Mouse (Mus musculus): ENCODE measurements around the gene Baz1a. TPM values are rescaled to one million over a fixed set of nuclear protein-coding genes. Genes with fewer than 3 reads are reported as not detected.

Baz1a gene
- total and polyA plus RNA-seq, 2 experiments, result 1.6 to 6.8 TPM

DNA sequence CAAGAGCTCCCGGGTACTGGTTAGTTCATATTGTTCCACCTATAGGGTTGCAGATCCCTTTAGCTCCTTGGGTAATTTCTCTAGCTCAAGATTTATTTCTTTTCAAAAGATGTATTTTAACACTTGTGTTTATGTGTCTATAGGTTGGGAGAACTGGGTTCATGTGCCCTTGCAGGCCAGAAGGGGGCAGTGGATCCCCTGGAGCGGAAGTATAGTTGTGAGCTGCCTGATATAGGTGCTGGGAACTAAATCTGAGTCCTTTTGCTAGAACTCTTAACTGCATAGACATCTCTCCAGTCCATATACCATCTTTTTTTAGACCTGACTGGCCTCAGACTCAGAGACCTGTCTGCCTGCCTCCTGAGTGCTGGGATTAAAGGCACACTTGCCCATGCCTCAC is 123.7 kb downstream of the Baz1a start:
- 99% methylated on average over 2 of the region's 2 CpGs for WGBS
- H3K79me2 ChIP-seq (ENCODE audit: control insufficient read depth, insufficient read depth, low read length), result no peaks in the 10 kb centered on the region
- H3K4me3 ChIP-seq (ENCODE audit: insufficient read depth, low read depth, low read length), result no peak overlapping the region
- H3K36me3 ChIP-seq (ENCODE audit: control insufficient read depth, insufficient read depth, low read length), result peaks cover 14% of the 10 kb centered on the region
- 0 out of 2 replicates have a peak, but pooled peaks have one; percentile 25 for TF ChIP-seq CTCF (IDR thresholded peaks at IDR 0.05; ENCODE audit: low read depth, low read length)
- TF ChIP-seq POLR2A (IDR thresholded peaks at IDR 0.05; ENCODE audit: extremely low read depth, insufficient read depth, low read length), result no peak
- no peaks in the 10 kb centered on the region for H3K27me3 ChIP-seq (ENCODE audit: control insufficient read depth, insufficient read depth, low read length)
- H3K9ac ChIP-seq (ENCODE audit: low read depth, low read length), result no peak overlapping the region
- no peaks in the 10 kb centered on the region for H3K4me1 ChIP-seq (ENCODE audit: control insufficient read depth, insufficient read depth, low read length)
- no peak overlapping the region for H3K27ac ChIP-seq (replicated peaks; ENCODE audit: insufficient read depth, low read depth, low read length)
- no peak for DNase-seq (ENCODE audit: extremely low read depth, low read depth, low spot score)

DNA sequence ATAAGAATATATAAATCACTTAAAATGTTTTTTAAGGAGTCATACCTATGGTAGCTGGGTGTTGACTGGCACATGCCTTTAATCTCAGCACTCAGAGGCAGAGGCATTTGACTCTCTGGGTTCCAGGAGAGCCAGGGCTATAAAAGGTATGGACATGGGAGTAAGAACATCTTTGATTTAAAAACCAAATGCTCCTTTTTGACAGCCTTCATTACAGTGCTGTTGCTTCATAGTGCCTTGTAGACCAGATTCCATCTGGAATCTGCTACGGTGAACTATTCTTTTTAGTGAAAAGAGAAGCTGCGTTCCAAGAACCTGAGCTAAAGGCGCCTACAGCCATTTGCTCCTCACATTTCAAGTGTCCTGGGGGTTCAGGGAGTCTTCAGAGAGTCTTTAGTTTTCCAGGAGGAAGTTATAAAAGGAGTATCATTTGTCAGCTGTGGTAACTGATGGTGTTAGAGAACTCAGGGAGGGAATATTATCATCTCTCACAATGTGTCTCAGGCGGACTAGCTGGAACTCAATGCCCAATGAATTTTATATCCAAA is 126.5 kb downstream of the Baz1a start:
- Histone ChIP-seq H3K4me3 (ENCODE audit: insufficient read depth, low read depth, low read length) (no peak overlapping the region), H3K27me3 (ENCODE audit: control insufficient read depth, insufficient read depth, low read length) (no peaks in the 10 kb centered on the region), H3K4me1 (ENCODE audit: control insufficient read depth, insufficient read depth, low read length) (no peaks in the 10 kb centered on the region), H3K9ac (ENCODE audit: low read depth, low read length) (no peak overlapping the region), H3K79me2 (ENCODE audit: control insufficient read depth, insufficient read depth, low read length) (no peaks in the 10 kb centered on the region), H3K36me3 (ENCODE audit: control insufficient read depth, insufficient read depth, low read length) (peaks cover 3% of the 10 kb centered on the region; the same call in 1 of the 2 replicates), H3K27ac (replicated peaks; ENCODE audit: insufficient read depth, low read depth, low read length) (no peak overlapping the region)
- WGBS, result 95% methylated on average over 4 of the region's 4 CpGs
- TF ChIP-seq POLR2A (IDR thresholded peaks at IDR 0.05; ENCODE audit: extremely low read depth, insufficient read depth, low read length), result no peak
- TF ChIP-seq CTCF (IDR thresholded peaks at IDR 0.05; ENCODE audit: low read depth, low read length), result no peak
- DNase-seq (ENCODE audit: extremely low read depth, low read depth, low spot score), result no peak

DNA sequence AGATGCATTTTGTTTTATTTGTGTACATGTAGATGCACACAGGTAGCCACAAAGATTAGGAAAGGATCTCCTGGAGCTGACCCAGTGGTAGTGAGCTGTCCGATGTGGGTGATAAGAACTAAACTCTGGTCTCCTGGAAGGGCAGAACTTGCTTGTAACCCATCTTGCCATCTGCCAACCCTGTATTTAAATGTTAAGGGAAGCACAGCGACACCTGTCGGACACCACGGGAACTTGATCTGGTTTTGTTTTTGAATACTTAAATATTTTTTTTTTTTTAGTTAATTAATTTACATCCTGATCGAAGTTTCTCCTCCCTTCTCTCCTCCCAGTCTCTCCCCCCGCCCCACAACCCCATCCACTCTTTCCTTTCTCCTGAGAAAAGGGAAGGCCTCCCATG is 134.5 kb downstream of the Baz1a start:
- DNase-seq (ENCODE audit: extremely low read depth, low read depth, low spot score), result peak; percentile 61
- 2% methylated on average over 6 of the region's 6 CpGs for WGBS
- Histone ChIP-seq H3K36me3 (ENCODE audit: control insufficient read depth, insufficient read depth, low read length) (no peaks in the 10 kb centered on the region), H3K9ac (ENCODE audit: low read depth, low read length) (no peak overlapping the region), H3K4me1 (ENCODE audit: control insufficient read depth, insufficient read depth, low read length) (no peaks in the 10 kb centered on the region), H3K4me3 (ENCODE audit: insufficient read depth, low read depth, low read length) (no peak overlapping the region), H3K27ac (replicated peaks; ENCODE audit: insufficient read depth, low read depth, low read length) (no peak overlapping the region), H3K79me2 (ENCODE audit: control insufficient read depth, insufficient read depth, low read length) (no peaks in the 10 kb centered on the region), H3K27me3 (ENCODE audit: control insufficient read depth, insufficient read depth, low read length) (no peaks in the 10 kb centered on the region)
- TF ChIP-seq CTCF (IDR thresholded peaks at IDR 0.05; ENCODE audit: low read depth, low read length) (peak; percentile 57), POLR2A (IDR thresholded peaks at IDR 0.05; ENCODE audit: extremely low read depth, insufficient read depth, low read length) (no peak)

DNA sequence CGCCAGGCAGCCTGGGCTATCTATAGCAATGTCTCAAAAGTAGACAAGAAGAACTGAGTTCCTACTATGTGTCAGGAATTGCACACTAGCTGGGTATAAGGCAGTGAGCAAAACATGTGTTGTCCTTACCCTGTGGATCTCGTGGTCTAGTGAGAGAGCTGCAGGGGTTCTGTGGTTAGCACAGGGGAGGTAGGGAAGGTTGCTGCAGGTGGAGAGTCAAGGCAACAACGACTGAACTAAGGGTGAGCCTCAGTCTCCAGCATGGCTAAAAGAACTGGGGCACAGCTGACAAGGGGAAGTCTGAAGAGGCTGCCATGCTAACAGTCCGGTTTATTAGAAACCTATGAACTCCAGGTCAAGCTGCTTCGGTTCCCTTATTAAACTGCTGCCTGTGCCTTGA is 134.9 kb downstream of the Baz1a start:
- 69% methylated on average over 5 of the region's 5 CpGs for WGBS
- no peak for DNase-seq (ENCODE audit: extremely low read depth, low read depth, low spot score)
- no peak overlapping the region for H3K4me3 ChIP-seq (ENCODE audit: insufficient read depth, low read depth, low read length)
- H3K27ac ChIP-seq (replicated peaks; ENCODE audit: insufficient read depth, low read depth, low read length), result no peak overlapping the region
- no peaks in the 10 kb centered on the region for H3K79me2 ChIP-seq (ENCODE audit: control insufficient read depth, insufficient read depth, low read length)
- no peaks in the 10 kb centered on the region for H3K36me3 ChIP-seq (ENCODE audit: control insufficient read depth, insufficient read depth, low read length)
- H3K27me3 ChIP-seq (ENCODE audit: control insufficient read depth, insufficient read depth, low read length), result no peaks in the 10 kb centered on the region
- no peaks in the 10 kb centered on the region for H3K4me1 ChIP-seq (ENCODE audit: control insufficient read depth, insufficient read depth, low read length)
- no peak overlapping the region for H3K9ac ChIP-seq (ENCODE audit: low read depth, low read length)
- TF ChIP-seq POLR2A (IDR thresholded peaks at IDR 0.05; ENCODE audit: extremely low read depth, insufficient read depth, low read length) (no peak), CTCF (IDR thresholded peaks at IDR 0.05; ENCODE audit: low read depth, low read length) (no peak)

DNA sequence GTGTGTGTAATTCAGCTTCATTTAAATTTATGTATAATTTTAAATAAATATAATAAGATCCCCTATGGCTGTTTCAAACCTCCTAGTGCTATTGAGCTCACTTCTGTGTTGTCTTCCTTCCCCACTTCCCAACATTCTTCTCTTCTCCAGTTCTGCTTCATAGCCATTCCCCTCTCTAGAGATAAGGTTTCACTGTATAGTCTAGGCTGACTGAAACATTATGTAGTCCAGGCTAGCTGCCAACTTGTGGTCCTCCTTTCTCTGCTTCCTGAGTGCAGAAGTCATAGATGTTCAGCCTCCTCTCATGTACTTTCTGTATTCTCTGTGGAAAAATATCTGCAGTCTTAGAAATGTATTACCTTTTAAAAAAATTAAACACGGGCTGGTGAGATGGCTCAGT is 136.3 kb downstream of the Baz1a start:
- H3K4me3 ChIP-seq (ENCODE audit: insufficient read depth, low read depth, low read length), result no peak overlapping the region
- WGBS, result 90% methylated on average over 1 of the region's 1 CpGs
- H3K79me2 ChIP-seq (ENCODE audit: control insufficient read depth, insufficient read depth, low read length), result no peaks in the 10 kb centered on the region
- no peak for DNase-seq (ENCODE audit: extremely low read depth, low read depth, low spot score)
- no peaks in the 10 kb centered on the region for H3K27me3 ChIP-seq (ENCODE audit: control insufficient read depth, insufficient read depth, low read length)
- no peak for TF ChIP-seq POLR2A (IDR thresholded peaks at IDR 0.05; ENCODE audit: extremely low read depth, insufficient read depth, low read length)
- TF ChIP-seq CTCF (IDR thresholded peaks at IDR 0.05; ENCODE audit: low read depth, low read length), result no peak
- H3K9ac ChIP-seq (ENCODE audit: low read depth, low read length), result no peak overlapping the region
- H3K36me3 ChIP-seq (ENCODE audit: control insufficient read depth, insufficient read depth, low read length), result no peaks in the 10 kb centered on the region
- H3K27ac ChIP-seq (replicated peaks; ENCODE audit: insufficient read depth, low read depth, low read length), result no peak overlapping the region
- H3K4me1 ChIP-seq (ENCODE audit: control insufficient read depth, insufficient read depth, low read length), result no peaks in the 10 kb centered on the region

DNA sequence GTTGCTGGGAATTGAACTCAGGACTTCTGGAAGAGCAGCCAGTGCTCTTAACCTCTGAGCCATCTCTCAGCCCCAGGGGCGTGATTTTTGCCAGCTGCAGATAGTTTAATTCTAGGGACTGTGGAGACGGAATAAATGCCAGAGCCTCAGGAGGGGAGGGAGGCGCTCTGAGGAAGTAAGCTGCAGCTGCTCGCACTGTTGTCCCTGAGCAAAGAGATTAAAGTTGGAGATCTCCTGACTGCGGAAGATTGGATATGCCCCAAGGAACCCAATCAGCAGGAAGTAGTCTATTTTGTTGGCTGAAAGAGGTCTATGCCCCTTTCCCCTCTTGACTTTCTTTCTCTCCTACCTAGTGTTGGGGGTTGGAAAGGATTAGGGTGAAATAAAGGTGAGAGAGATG is 137.3 kb downstream of the Baz1a start:
- Histone ChIP-seq H3K4me1 (ENCODE audit: control insufficient read depth, insufficient read depth, low read length) (no peaks in the 10 kb centered on the region), H3K9ac (ENCODE audit: low read depth, low read length) (no peak overlapping the region), H3K79me2 (ENCODE audit: control insufficient read depth, insufficient read depth, low read length) (no peaks in the 10 kb centered on the region), H3K36me3 (ENCODE audit: control insufficient read depth, insufficient read depth, low read length) (no peaks in the 10 kb centered on the region), H3K4me3 (ENCODE audit: insufficient read depth, low read depth, low read length) (no peak overlapping the region), H3K27me3 (ENCODE audit: control insufficient read depth, insufficient read depth, low read length) (no peaks in the 10 kb centered on the region), H3K27ac (replicated peaks; ENCODE audit: insufficient read depth, low read depth, low read length) (no peak overlapping the region)
- no peak for TF ChIP-seq POLR2A (IDR thresholded peaks at IDR 0.05; ENCODE audit: extremely low read depth, insufficient read depth, low read length)
- no peak for TF ChIP-seq CTCF (IDR thresholded peaks at IDR 0.05; ENCODE audit: low read depth, low read length)
- 65% methylated on average over 5 of the region's 5 CpGs for WGBS
- DNase-seq (ENCODE audit: extremely low read depth, low read depth, low spot score), result no peak

Data from liver, adult 2 months (tissue).